ENCODE assay signal across 12 mouse cellular contexts in the genomic region with DNA sequence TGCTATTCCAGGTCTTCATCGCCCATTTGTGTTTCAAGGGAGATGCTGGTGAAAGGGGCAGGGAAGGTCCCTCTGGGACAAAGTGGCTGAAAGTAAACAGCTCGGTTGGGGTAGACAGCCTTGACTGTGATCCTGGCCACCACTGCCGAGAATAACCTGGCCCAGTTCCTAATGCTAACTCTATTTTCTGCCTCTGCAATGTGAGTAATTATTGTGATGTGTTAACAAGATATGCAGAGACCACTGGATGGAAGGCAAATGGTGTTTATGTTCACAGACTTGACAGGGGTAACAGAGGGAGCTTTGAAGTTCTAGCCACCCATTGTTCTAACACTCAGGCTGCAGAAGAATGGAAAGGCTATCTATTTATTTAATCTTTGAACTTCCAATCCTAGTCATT.
"Had no signal": no experiment of that assay in that cellular context is flagged by ENCODE, and none has a peak within 500 bp of the region (broad histone marks: within the 10 kb centered on the region; RNA-seq: fewer than 3 reads in every experiment).

No protein-coding gene starts in this region.

- DNase-seq: kidney, adult 8-10 months; kidney, postnatal 25 days; layer of hippocampus, postnatal 36 days; right cerebral cortex, postnatal 14 days; thymus, postnatal 36 days had no signal

- H3K36me3 ChIP-seq: limb, embryonic 13.5 days; midbrain, embryonic 10.5 days; midbrain, embryonic 15.5 days; neural tube, embryonic 12.5 days; stomach, embryonic 15.5 days had no signal

- H3K4me3 ChIP-seq: limb, embryonic 13.5 days; midbrain, embryonic 10.5 days; midbrain, embryonic 15.5 days; neural tube, embryonic 12.5 days; stomach, embryonic 15.5 days had no signal

- H3K4me1 ChIP-seq: limb, embryonic 13.5 days had no signal

- H3K27me3 ChIP-seq: limb, embryonic 13.5 days; midbrain, embryonic 15.5 days; neural tube, embryonic 12.5 days; stomach, embryonic 15.5 days had no signal

- H3K9ac ChIP-seq: limb, embryonic 13.5 days; liver, embryonic 14.5 days; midbrain, embryonic 15.5 days; neural tube, embryonic 12.5 days; stomach, embryonic 15.5 days had no signal

- H3K4me2 ChIP-seq: limb, embryonic 13.5 days; midbrain, embryonic 15.5 days; neural tube, embryonic 12.5 days; stomach, embryonic 15.5 days had no signal

- ATAC-seq: intestine, postnatal 0 days; midbrain, embryonic 15.5 days had no signal

- H3K9me3 ChIP-seq: limb, embryonic 13.5 days; midbrain, embryonic 10.5 days; midbrain, embryonic 15.5 days; neural tube, embryonic 12.5 days; stomach, embryonic 15.5 days had no signal

- H3K27ac ChIP-seq: limb, embryonic 13.5 days; liver, embryonic 14.5 days; midbrain, embryonic 10.5 days; midbrain, embryonic 15.5 days; neural tube, embryonic 12.5 days; stomach, embryonic 15.5 days had no signal
